Mouse (Mus musculus): ENCODE measurements around the gene Rcan2.

GRCm38 (mm10) chr17:44077843-44078160 lies 276.7 kb downstream of the Rcan2 start:
- no peak for TF ChIP-seq TAL1 (IDR thresholded peaks at IDR 0.05; ENCODE audit: low read length)
- TF ChIP-seq GATA1 (IDR thresholded peaks at IDR 0.05; ENCODE audit: low read length): no peak
